Mouse (Mus musculus) liver, embryonic 14.5 days (tissue): Measurements from ENCODE around the gene Spsb4. TPM values are rescaled to one million over a fixed set of nuclear protein-coding genes. Genes with fewer than 3 reads are reported as not detected.

Experiments used
- ATAC-seq: fragments of 200-750 bp; cut with Nextera tagmentation; 2 replicates; pipeline ENCODE4 v1.8.0; 2017; ENCODE audit warnings: moderate number of reproducible peaks, mild to moderate bottlenecking, moderate library complexity; ENCODE audit not compliant: insufficient read depth
- DNase-seq, 3 experiments: peaks; one replicate each; pipeline ENCODE4 v3.0.0-alpha.2; 2012 to 2013; ENCODE audit warnings: low read depth in 3 of 3, low spot score in 3 of 3
- H3K27ac ChIP-seq: fragments of 300-500 bp; sonication (generic); 2 replicates; pipeline ENCODE4 v1.5.1; 2014; ENCODE audit warnings: moderate library complexity, mild to moderate bottlenecking, control low read depth, inconsistent platforms
- H3K27me3 ChIP-seq: fragments of 300-500 bp; sonication (generic); 2 replicates; pipeline ENCODE4 v1.6.1; 2014; ENCODE audit warnings: mild to moderate bottlenecking, low read length, moderate library complexity; ENCODE audit not compliant: control insufficient read depth, insufficient read depth
- H3K36me3 ChIP-seq: fragments of 300-500 bp; sonication (generic); replicated peaks from 2 replicates; pipeline ENCODE4 v1.6.1; 2014; ENCODE audit warnings: low read depth; ENCODE audit not compliant: control insufficient read depth, insufficient read depth
- H3K4me1 ChIP-seq, 2 experiments: fragments of 200-500 bp in 1 of 2; fragments of 300-500 bp in 1 of 2; sonication (generic) in 1 of 2; replicated peaks; 2 replicates each; pipeline ENCODE4 v1.6.1; 2012 to 2014; ENCODE audit warnings: antibody characterized with exemption in 1 of 2, inconsistent platforms in 1 of 2, low read length in 1 of 2; ENCODE audit not compliant: control insufficient read depth in 2 of 2, insufficient read depth in 2 of 2
- H3K4me2 ChIP-seq: fragments of 300-500 bp; sonication (generic); 2 replicates; pipeline ENCODE4 v1.6.1; 2014; ENCODE audit warnings: low read depth, mild to moderate bottlenecking, control low read depth, moderate library complexity
- H3K4me3 ChIP-seq, 2 experiments: fragments of 200-500 bp in 1 of 2; fragments of 300-500 bp in 1 of 2; sonication (generic) in 1 of 2; 2 replicates each; pipeline ENCODE4 v1.5.1; 2012 to 2014; ENCODE audit warnings: low read depth in 2 of 2, low read length in 2 of 2, mild to moderate bottlenecking in 2 of 2, control low read depth in 1 of 2, inconsistent platforms in 1 of 2, moderate library complexity in 1 of 2; ENCODE audit not compliant: insufficient read depth in 1 of 2
- H3K9ac ChIP-seq: fragments of 300-500 bp; sonication (generic); replicated peaks from 2 replicates; pipeline ENCODE4 v1.6.1; 2014; ENCODE audit warnings: mild to moderate bottlenecking, control low read depth, moderate library complexity
- H3K9me3 ChIP-seq: fragments of 300-500 bp; sonication (generic); 2 replicates; pipeline ENCODE4 v1.6.1; 2016; ENCODE audit warnings: low read length, mixed read lengths; ENCODE audit not compliant: control insufficient read depth
- CTCF ChIP-seq: IDR thresholded peaks from 2 replicates; pipeline ENCODE4 v1.5.1; 2016; ENCODE audit warnings: antibody characterized with exemption, low read depth, control low read depth
- EP300 ChIP-seq: IDR thresholded peaks from 2 replicates; pipeline ENCODE4 v1.6.1; 2016; ENCODE audit warnings: antibody characterized with exemption, low read depth
- WGBS: fragments of 180-500 bp; shearing (Covaris S2); extraction: QIAGEN DNeasy Blood & Tissue Kit; methylation state at CpG from one replicate; pipeline ENCODE4 v1.1.7; 2014; ENCODE audit not compliant: insufficient replicate concordance; 5-methylcytosine and 5-hydroxymethylcytosine counted together
- polyA plus RNA-seq, 2 experiments: library from polyadenylated mRNA; depleted of rRNA in 1 of 2; stranded (reverse) in 1 of 2; unstranded in 1 of 2; fragments of >200 nt; fragmentation: Nextera tagmentation in 1 of 2; extraction: Ambion mirVana in 1 of 2; gene quantifications; 2 replicates each; pipeline versions ENCODE4 v1.2.1 to v1.2.3; 2012 to 2014

Gene Spsb4
- polyA plus RNA-seq, 2 experiments = 0.31 to 0.37 TPM

DNA sequence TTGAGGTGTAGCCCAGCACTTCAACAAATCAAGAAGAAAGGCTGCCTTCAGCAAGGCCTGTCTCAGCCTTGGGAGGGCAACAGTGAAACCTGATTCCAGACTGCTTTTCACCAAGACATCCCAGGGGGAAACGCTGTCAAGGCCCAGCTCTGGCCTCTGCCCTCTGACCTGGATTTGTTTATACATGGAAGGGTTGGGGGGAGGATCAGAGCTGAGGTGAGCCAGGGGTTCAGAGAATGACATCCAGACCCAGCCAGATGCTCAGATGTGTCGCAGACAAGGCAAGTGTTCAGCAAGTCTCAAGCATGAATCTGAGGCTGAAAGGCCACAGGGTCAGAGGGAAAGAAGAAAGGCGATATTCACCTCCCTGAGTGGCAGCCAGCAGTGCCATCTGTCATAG lies 36.3 kb downstream of the Spsb4 start:
- ATAC-seq (no peak), DNase-seq (no peak)
- Histone ChIP-seq H3K4me3 (no peak overlapping the region), H3K9me3 (no peaks in the 10 kb centered on the region), H3K9ac (no peak overlapping the region), H3K27me3 (no peaks in the 10 kb centered on the region), H3K4me1 (peaks cover 0 to 14% of the 10 kb centered on the region in 2 experiments; a peak in 1 of 4 replicates), H3K36me3 (no peaks in the 10 kb centered on the region), H3K4me2 (no peak overlapping the region), H3K27ac (no peak overlapping the region)
- TF ChIP-seq CTCF = no peak
- TF ChIP-seq EP300 = no peak
- 38% methylated on average over 3 of the region's 3 CpGs for WGBS

DNA sequence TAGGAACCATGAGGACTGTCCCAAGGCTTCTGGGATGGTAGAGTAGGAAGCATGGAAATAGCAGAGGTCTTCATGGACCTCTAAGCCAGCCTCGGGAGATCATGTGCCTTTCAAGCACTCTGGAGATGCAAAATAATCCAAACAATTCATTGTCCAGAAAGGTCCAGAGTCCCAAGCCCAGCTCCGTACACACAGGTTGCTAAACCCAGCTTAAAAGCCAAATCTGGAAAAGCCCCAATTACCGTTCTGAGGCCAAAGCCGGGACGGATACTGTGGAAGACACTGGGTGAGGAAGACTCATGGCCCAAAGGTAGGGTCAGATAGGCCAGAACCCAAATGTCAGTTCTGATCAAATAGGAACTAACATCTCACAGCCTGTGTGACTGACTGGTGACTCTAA lies 36.8 kb downstream of the Spsb4 start:
- H3K4me1 ChIP-seq = peaks cover 0 to 14% of the 10 kb centered on the region in 2 experiments; a peak in 1 of 4 replicates
- H3K27me3 ChIP-seq = no peaks in the 10 kb centered on the region
- no peak for TF ChIP-seq CTCF
- no peak for TF ChIP-seq EP300
- no peak overlapping the region for H3K4me2 ChIP-seq
- WGBS = 64% methylated on average over 5 of the region's 5 CpGs
- no peak overlapping the region for H3K9ac ChIP-seq
- H3K4me3 ChIP-seq = no peak overlapping the region
- no peak for ATAC-seq
- H3K27ac ChIP-seq = no peak overlapping the region
- no peak for DNase-seq
- no peaks in the 10 kb centered on the region for H3K36me3 ChIP-seq
- H3K9me3 ChIP-seq = no peaks in the 10 kb centered on the region

DNA sequence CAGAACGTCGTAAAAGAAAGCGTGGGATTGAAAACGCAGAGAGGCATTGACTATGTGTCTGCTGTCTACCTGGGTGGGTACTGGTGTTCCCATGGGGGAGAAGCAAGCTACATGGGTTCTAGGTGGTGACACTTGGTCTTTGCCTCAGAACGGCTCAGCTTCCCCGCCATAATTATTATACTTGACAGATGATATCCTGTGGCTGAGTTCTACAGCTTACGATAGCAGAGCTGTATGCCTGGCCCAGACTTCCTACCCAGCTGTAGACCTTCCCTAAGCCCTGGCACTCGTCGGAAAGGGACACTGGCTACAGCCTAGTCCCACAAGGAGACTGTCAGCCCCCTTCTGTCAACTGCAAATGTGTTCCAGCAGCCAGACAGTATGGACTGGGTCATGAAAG lies 37.5 kb downstream of the Spsb4 start:
- 46% methylated on average over 9 of the region's 9 CpGs for WGBS
- peaks cover 0 to 14% of the 10 kb centered on the region in 2 experiments; a peak in 1 of 4 replicates for H3K4me1 ChIP-seq
- no peaks in the 10 kb centered on the region for H3K36me3 ChIP-seq
- DNase-seq = no peak
- H3K27ac ChIP-seq = no peak overlapping the region
- ATAC-seq = no peak
- no peak overlapping the region for H3K4me2 ChIP-seq
- H3K27me3 ChIP-seq = no peaks in the 10 kb centered on the region
- H3K9me3 ChIP-seq = no peaks in the 10 kb centered on the region
- TF ChIP-seq EP300 (no peak), CTCF (no peak)
- no peak overlapping the region for H3K9ac ChIP-seq
- no peak overlapping the region for H3K4me3 ChIP-seq

DNA sequence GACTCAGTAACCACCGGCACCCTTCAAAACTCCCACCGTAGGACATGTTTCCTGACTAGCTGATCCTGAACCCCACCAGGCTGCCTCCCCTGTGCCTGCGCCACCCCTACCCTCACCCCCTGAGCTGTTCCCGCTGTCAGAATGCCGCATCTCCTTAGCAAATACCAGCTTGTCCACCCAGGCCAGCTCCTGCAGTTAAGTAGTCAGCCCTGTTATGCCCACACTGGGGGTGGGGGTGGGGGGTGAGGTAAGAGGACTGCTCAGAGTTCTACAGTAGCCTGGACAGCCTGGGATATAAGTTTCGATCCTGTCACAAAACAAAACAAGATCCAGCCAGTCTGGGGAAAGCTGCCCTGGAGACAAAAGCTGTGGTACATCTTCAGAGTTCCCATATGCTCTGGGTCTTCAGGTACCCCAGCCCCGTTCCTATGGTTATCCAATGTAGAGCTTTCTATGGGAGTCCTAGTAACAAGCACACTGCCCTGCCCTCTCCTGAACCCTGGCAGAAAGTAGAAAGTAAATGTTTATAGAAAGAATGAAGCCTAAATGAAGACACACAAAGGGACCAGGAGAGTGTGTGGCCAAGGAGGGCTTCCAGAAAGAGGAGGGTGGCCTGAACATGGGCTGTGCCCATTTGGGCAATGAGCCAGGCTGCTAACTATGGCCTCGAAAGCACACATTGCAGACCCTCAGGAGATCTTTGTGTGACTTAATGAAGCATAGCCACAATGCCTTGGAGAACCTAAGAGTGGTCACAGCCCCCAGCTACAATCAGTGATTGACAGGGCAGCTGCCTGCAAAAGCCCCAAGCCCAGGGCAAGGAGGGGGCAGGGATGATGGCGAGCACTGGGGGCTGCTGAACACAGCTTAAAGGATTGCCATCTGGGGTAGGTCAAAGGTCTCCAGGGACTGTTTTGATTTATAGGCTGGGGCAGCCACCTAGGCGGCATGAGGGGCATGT lies 38.3 kb downstream of the Spsb4 start:
- 50% methylated on average over 10 of the region's 10 CpGs for WGBS
- H3K9ac ChIP-seq = no peak overlapping the region
- no peaks in the 10 kb centered on the region for H3K27me3 ChIP-seq
- no peak overlapping the region for H3K4me2 ChIP-seq
- H3K36me3 ChIP-seq = no peaks in the 10 kb centered on the region
- no peak overlapping the region for H3K27ac ChIP-seq
- TF ChIP-seq EP300 = no peak
- TF ChIP-seq CTCF = no peak
- no peak overlapping the region for H3K4me3 ChIP-seq
- DNase-seq (no peak), ATAC-seq (no peak)
- no peaks in the 10 kb centered on the region for H3K9me3 ChIP-seq
- H3K4me1 ChIP-seq = peaks cover 0 to 14% of the 10 kb centered on the region in 2 experiments; a peak in 1 of 4 replicates

DNA sequence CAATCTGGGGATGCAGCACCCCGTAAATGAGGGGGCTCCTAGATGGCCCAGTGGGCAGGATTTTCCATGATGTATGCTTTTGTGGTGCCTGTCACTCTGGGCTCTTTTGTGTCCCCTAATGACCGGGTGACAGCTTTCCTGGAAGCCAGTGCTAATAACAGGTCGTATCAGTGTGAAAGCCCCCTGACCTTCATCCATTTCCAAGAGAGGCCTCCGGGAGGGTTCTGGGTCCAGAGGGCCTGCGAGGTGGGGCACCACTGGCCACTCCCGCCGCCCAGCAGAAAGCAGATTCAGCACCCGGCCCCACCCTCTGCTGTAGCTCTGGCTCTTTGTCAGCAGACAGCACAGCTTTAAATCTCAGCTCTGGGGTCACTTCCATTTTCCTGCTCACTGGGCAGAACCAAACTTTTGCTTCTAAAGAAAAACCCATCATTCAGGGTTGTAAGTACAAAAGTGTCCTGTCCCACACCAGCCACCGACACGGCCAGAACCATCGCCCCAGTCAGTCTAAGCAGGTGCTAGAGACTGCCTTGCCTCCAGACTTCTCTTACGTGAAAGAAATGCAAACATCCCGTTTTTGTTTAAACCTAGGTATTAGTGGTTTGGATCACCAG lies 39.1 kb downstream of the Spsb4 start:
- H3K9me3 ChIP-seq = no peaks in the 10 kb centered on the region
- no peaks in the 10 kb centered on the region for H3K27me3 ChIP-seq
- ATAC-seq = no peak
- no peak overlapping the region for H3K4me2 ChIP-seq
- WGBS = 51% methylated on average over 13 of the region's 13 CpGs
- H3K27ac ChIP-seq = no peak overlapping the region
- H3K9ac ChIP-seq = no peak overlapping the region
- H3K36me3 ChIP-seq = no peaks in the 10 kb centered on the region
- DNase-seq = no peak
- TF ChIP-seq CTCF (no peak), EP300 (no peak)
- H3K4me3 ChIP-seq = no peak overlapping the region
- peaks cover 0 to 14% of the 10 kb centered on the region in 2 experiments; a peak in 1 of 4 replicates for H3K4me1 ChIP-seq
